12 mouse cellular contexts compared by ENCODE assay signal in the genomic region with DNA sequence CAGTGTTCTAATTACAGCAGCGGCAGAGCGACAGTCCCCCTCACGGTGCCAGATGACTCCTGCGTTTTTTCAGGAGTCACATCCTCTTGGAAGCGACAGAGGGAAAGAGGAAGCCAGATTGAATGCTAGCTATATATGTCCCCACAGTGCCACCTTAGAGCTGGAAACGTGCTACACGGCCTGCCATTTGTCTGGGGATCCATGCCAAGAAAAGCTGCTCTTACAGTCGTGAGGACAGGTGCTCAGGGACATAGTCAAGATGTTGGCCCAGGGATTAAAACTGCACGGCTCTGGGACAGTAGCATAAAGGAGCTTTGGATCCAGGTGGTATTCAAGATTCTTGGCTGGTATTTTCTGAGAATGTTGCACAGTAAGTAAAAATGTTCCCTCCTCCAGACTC. TPM values are rescaled to one million over a fixed set of nuclear protein-coding genes. Genes with fewer than 3 reads are reported as not detected.
DNase-seq lines count a peak whose midpoint lies in the region; ATAC-seq and TF ChIP-seq lines count a peak whose summit lies in the region.
"Had no signal": no experiment of that assay in that cellular context is flagged by ENCODE, and none has a peak within 500 bp of the region (broad histone marks: within the 10 kb centered on the region; RNA-seq: fewer than 3 reads in every experiment).

No protein-coding gene starts in this region.

- TF ChIP-seq CTCF in gastrocnemius, adult 2 months (IDR thresholded peaks at IDR 0.05): no peak

- no peak overlapping the region for H3K4me3 ChIP-seq in gastrocnemius, adult 2 months
- H3K4me3 ChIP-seq: liver, embryonic 15.5 days; neural tube, embryonic 13.5 days had no signal

- intact Hi-C loops in gastrocnemius, adult 2 months (cut with DNase I): no loop called here

- no peak overlapping the region; the same call in 1 of the 2 replicates for H3K27ac ChIP-seq in gastrocnemius, adult 2 months
- H3K27ac ChIP-seq: liver, embryonic 15.5 days; neural tube, embryonic 13.5 days had no signal

- DNase-seq in gastrocnemius, adult 2 months: peak; percentile 43
- DNase-seq in gastrocnemius, adult 8-10 months (ENCODE audit: low spot score in 2 of 2): no peak
- peak; percentile 3 for DNase-seq in cerebellum, adult 8-10 months
- peak; percentile 61 to 84 for DNase-seq in frontal cortex, postnatal 36 days (ENCODE audit: low spot score in 2 of 2)
- no peak for DNase-seq in adrenal gland, postnatal 25 days
- DNase-seq in ovary, postnatal 14 days (ENCODE audit: low spot score): no peak
- DNase-seq: adrenal gland, postnatal 14 days had no signal

- peak; percentile 19; the same call in 1 of the 2 replicates for ATAC-seq in megakaryocyte, adult 5-6 weeks (ENCODE audit: poor library complexity, severe bottlenecking)
- no peak for ATAC-seq in erythroblast, adult 5-6 weeks (replicated peaks; ENCODE audit: low FRiP score, poor library complexity, severe bottlenecking)
- ATAC-seq: intestine, embryonic 16.5 days had no signal

RNA-seq across cellular contexts. Expression of a gene that starts 22.3 kb away (rescaled TPM):
- total RNA-seq in gastrocnemius, adult 2 months (2021): 10 to 100 TPM; 16.4 to 18.7 TPM
- 10 to 100 TPM; 15.5 to 16.7 (median 16.0) TPM for total RNA-seq in gastrocnemius, adult 8-10 months (2022)
- 97.4 and 108 TPM in 2 replicates for total RNA-seq in megakaryocyte, adult 5-6 weeks (2015)
- 53.1 and 65.2 TPM in 2 replicates for total RNA-seq in megakaryocyte, adult 5-6 weeks (2017)
- 57.6 and 66.2 TPM in 2 replicates for total RNA-seq in adrenal gland, postnatal 25 days (2021)
- total RNA-seq in erythroblast, adult 5-6 weeks (2015; ENCODE audit: low replicate concordance): 32.6 and 37.1 TPM in 2 replicates
- total RNA-seq in erythroblast, adult 5-6 weeks (2017; ENCODE audit: low replicate concordance): 24.6 and 31.1 TPM in 2 replicates

RNA-seq across cellular contexts. Expression of a gene that starts 42.8 kb away (rescaled TPM):
- 1 to 10 TPM; 2.3 to 2.6 TPM for total RNA-seq in gastrocnemius, adult 2 months (2021)
- 1 to 10 TPM; 1.9 to 3.0 (median 2.4) TPM for total RNA-seq in gastrocnemius, adult 8-10 months (2022)
- total RNA-seq in megakaryocyte, adult 5-6 weeks (2015): 6.3 and 8.2 TPM in 2 replicates
- 3.0 and 5.1 TPM in 2 replicates for total RNA-seq in megakaryocyte, adult 5-6 weeks (2017)
- 18.0 and 18.4 TPM in 2 replicates for total RNA-seq in adrenal gland, postnatal 25 days (2021)
- total RNA-seq in erythroblast, adult 5-6 weeks (2015; ENCODE audit: low replicate concordance): 2.1 and 7.5 TPM in 2 replicates
- 0.84 and 1.7 TPM in 2 replicates for total RNA-seq in erythroblast, adult 5-6 weeks (2017; ENCODE audit: low replicate concordance)

Comparison
In these comparisons a context has a peak if more than half of its experiments do, and no peak if none do; other contexts are left out.
1. DNase-seq: peak in gastrocnemius, adult 2 months (single experiment), cerebellum, adult 8-10 months (single experiment) and frontal cortex, postnatal 36 days (2 of 2); none in gastrocnemius, adult 8-10 months (0 of 2), adrenal gland, postnatal 25 days (single experiment) and ovary, postnatal 14 days (single experiment).